Mouse (Mus musculus): ENCODE data around the gene Plekhj1. TPM values are rescaled to one million over a fixed set of nuclear protein-coding genes. Genes with fewer than 3 reads are reported as not detected.
"Not testable (repeated sequence)": the region's sequence is repeated elsewhere in the genome, so short reads cannot be mapped to it uniquely, and the experiment has no call there.

Plekhj1 gene
- polyA plus RNA-seq, 1 experiment from 2014 or later = 141 TPM

- Histone ChIP-seq H3K36me3 (ENCODE audit: poor library complexity, severe bottlenecking) (peaks cover 4% of the 10 kb centered on the region; the same call in 1 of the 2 replicates), H3K9me3 (replicated peaks) (no peaks in the 10 kb centered on the region), H3K27ac (no peak overlapping the region), H3K27me3 (no peaks in the 10 kb centered on the region), H3K4me1 (peaks cover 13% of the 10 kb centered on the region), H3K4me2 (no peak overlapping the region), H3K4me3 (no peak overlapping the region), H3K9ac (no peak overlapping the region)
- WGBS = 98% methylated on average over 1 of the region's 1 CpGs
- ATAC-seq = no peak
Measured at GRCm38 (mm10) chr10:80823316-80823715, 24.9 kb upstream of the Plekhj1 start.

GRCm38 (mm10) chr10:80822528-80822927 lies 24.1 kb upstream of the Plekhj1 start:
- no peak overlapping the region for H3K4me3 ChIP-seq
- H3K9me3 ChIP-seq (replicated peaks) = no peaks in the 10 kb centered on the region
- no peaks in the 10 kb centered on the region for H3K27me3 ChIP-seq
- no peak overlapping the region for H3K9ac ChIP-seq
- no peak overlapping the region for H3K27ac ChIP-seq
- no peaks in the 10 kb centered on the region for H3K36me3 ChIP-seq (ENCODE audit: poor library complexity, severe bottlenecking)
- no peak overlapping the region for H3K4me2 ChIP-seq
- 85% methylated on average over 5 of the region's 5 CpGs for WGBS
- peaks cover 5% of the 10 kb centered on the region for H3K4me1 ChIP-seq
- ATAC-seq = no peak

GRCm38 (mm10) chr10:80821991-80822390 lies 23.6 kb upstream of the Plekhj1 start:
- H3K9me3 ChIP-seq (replicated peaks) = no peaks in the 10 kb centered on the region
- no peak overlapping the region for H3K4me2 ChIP-seq
- no peak for ATAC-seq
- H3K27ac ChIP-seq = no peak overlapping the region
- 0 out of 2 replicates have a peak, but pooled peaks cover 3% of the 10 kb centered on the region for H3K4me1 ChIP-seq
- no peaks in the 10 kb centered on the region for H3K27me3 ChIP-seq
- 44% methylated on average over 2 of the region's 2 CpGs for WGBS
- no peak overlapping the region for H3K9ac ChIP-seq
- no peak overlapping the region for H3K4me3 ChIP-seq
- no peaks in the 10 kb centered on the region for H3K36me3 ChIP-seq (ENCODE audit: poor library complexity, severe bottlenecking)

- WGBS = 68% methylated on average over 3 of the region's 3 CpGs
- H3K4me3 ChIP-seq = no peak overlapping the region
- no peak for ATAC-seq
Measured at GRCm38 (mm10) chr10:80819406-80819805, 21.0 kb upstream of the Plekhj1 start.

GRCm38 (mm10) chr10:80818599-80819281 lies 20.3 kb upstream of the Plekhj1 start:
- Histone ChIP-seq H3K4me1 (no peaks in the 10 kb centered on the region), H3K36me3 (ENCODE audit: poor library complexity, severe bottlenecking) (no peaks in the 10 kb centered on the region), H3K27ac (no peak overlapping the region), H3K27me3 (no peaks in the 10 kb centered on the region), H3K9me3 (replicated peaks) (no peaks in the 10 kb centered on the region), H3K4me2 (no peak overlapping the region), H3K4me3 (no peak overlapping the region), H3K9ac (no peak overlapping the region)
- 68% methylated on average over 6 of the region's 6 CpGs for WGBS
- ATAC-seq = no peak

More at GRCm38 (mm10) chr10:80819406-80819805, 21.0 kb upstream of the Plekhj1 start:
- no peaks in the 10 kb centered on the region for H3K9me3 ChIP-seq (replicated peaks)
- H3K9ac ChIP-seq = 0 out of 2 replicates have a peak overlapping the region, but pooled peaks have one; percentile 1
- H3K27me3 ChIP-seq = no peaks in the 10 kb centered on the region
- no peak overlapping the region for H3K4me2 ChIP-seq
- H3K27ac ChIP-seq = no peak overlapping the region
- H3K36me3 ChIP-seq (ENCODE audit: poor library complexity, severe bottlenecking) = no peaks in the 10 kb centered on the region
- no peaks in the 10 kb centered on the region for H3K4me1 ChIP-seq

GRCm38 (mm10) chr10:80817955-80818354 lies 19.5 kb upstream of the Plekhj1 start:
- not testable (repeated sequence) for ATAC-seq; H3K9ac ChIP-seq; H3K4me2 ChIP-seq; H3K4me1 ChIP-seq; H3K36me3 ChIP-seq (ENCODE audit: poor library complexity, severe bottlenecking); H3K4me3 ChIP-seq; H3K27ac ChIP-seq; H3K9me3 ChIP-seq (replicated peaks); H3K27me3 ChIP-seq
- WGBS = 84% methylated on average over 7 of the region's 7 CpGs

GRCm38 (mm10) chr10:80817164-80817563 lies 18.7 kb upstream of the Plekhj1 start:
- no peak overlapping the region for H3K9ac ChIP-seq
- no peak overlapping the region for H3K4me3 ChIP-seq
- no peaks in the 10 kb centered on the region for H3K36me3 ChIP-seq (ENCODE audit: poor library complexity, severe bottlenecking)
- no peaks in the 10 kb centered on the region for H3K9me3 ChIP-seq (replicated peaks)
- H3K4me1 ChIP-seq = no peaks in the 10 kb centered on the region
- ATAC-seq = no peak
- no peak overlapping the region for H3K27ac ChIP-seq
- WGBS = 66% methylated on average over 2 of the region's 2 CpGs
- peaks cover 8% of the 10 kb centered on the region; the same call in 1 of the 2 replicates for H3K27me3 ChIP-seq
- no peak overlapping the region for H3K4me2 ChIP-seq

- H3K4me2 ChIP-seq; H3K9ac ChIP-seq; ATAC-seq; H3K9me3 ChIP-seq (replicated peaks); H3K36me3 ChIP-seq (ENCODE audit: poor library complexity, severe bottlenecking); H3K4me3 ChIP-seq; H3K4me1 ChIP-seq; H3K27ac ChIP-seq: not testable (repeated sequence)
- peaks cover 14% of the 10 kb centered on the region; the same call in 1 of the 2 replicates for H3K27me3 ChIP-seq
- WGBS = 79% methylated on average over 3 of the region's 3 CpGs
Measured at GRCm38 (mm10) chr10:80816303-80816702, 17.9 kb upstream of the Plekhj1 start.

- Histone ChIP-seq H3K27ac (no peak overlapping the region), H3K27me3 (peaks cover 29% of the 10 kb centered on the region), H3K9ac (no peak overlapping the region), H3K4me1 (no peaks in the 10 kb centered on the region), H3K9me3 (replicated peaks) (no peaks in the 10 kb centered on the region), H3K36me3 (ENCODE audit: poor library complexity, severe bottlenecking) (no peaks in the 10 kb centered on the region), H3K4me2 (no peak overlapping the region), H3K4me3 (no peak overlapping the region)
- 65% methylated on average over 7 of the region's 7 CpGs for WGBS
- ATAC-seq = no peak
Measured at GRCm38 (mm10) chr10:80814800-80815199, 16.4 kb upstream of the Plekhj1 start.

GRCm38 (mm10) chr10:80813366-80813765 lies 14.9 kb upstream of the Plekhj1 start, which contains the start of gene Jsrp1:
Jsrp1 (minus strand) TSS chr10:80813498.
- no peak for ATAC-seq
- Histone ChIP-seq H3K9me3 (replicated peaks) (no peaks in the 10 kb centered on the region), H3K9ac (no peak within 1 kb of the TSS; the same call in 1 of the 2 replicates), H3K4me3 (no peak within 1 kb of the TSS), H3K27ac (no peak within 1 kb of the TSS), H3K4me1 (peaks cover 9% of the 10 kb centered on the region), H3K36me3 (ENCODE audit: poor library complexity, severe bottlenecking) (no peaks in the 10 kb centered on the region), H3K27me3 (peaks cover 42% of the 10 kb centered on the region), H3K4me2 (no peak within 1 kb of the TSS)
- 69% methylated on average over 4 of the region's 4 CpGs for WGBS

- Histone ChIP-seq H3K27me3 (peaks cover 50% of the 10 kb centered on the region), H3K4me1 (peaks cover 17% of the 10 kb centered on the region), H3K4me2 (no peak overlapping the region), H3K27ac (no peak overlapping the region), H3K4me3 (no peak overlapping the region), H3K9ac (no peak overlapping the region; the same call in 1 of the 2 replicates), H3K9me3 (replicated peaks) (no peaks in the 10 kb centered on the region), H3K36me3 (ENCODE audit: poor library complexity, severe bottlenecking) (no peaks in the 10 kb centered on the region)
- ATAC-seq = no peak
- WGBS = 68% methylated on average over 5 of the region's 5 CpGs
Measured at GRCm38 (mm10) chr10:80812391-80813041, 14.1 kb upstream of the Plekhj1 start.

GRCm38 (mm10) chr10:80810084-80810483 lies 11.7 kb upstream of the Plekhj1 start:
- Histone ChIP-seq H3K9ac (peak overlapping the region; percentile 26; the same call in 1 of the 2 replicates), H3K4me2 (no peak overlapping the region; the same call in 1 of the 2 replicates), H3K36me3 (ENCODE audit: poor library complexity, severe bottlenecking) (peaks cover 4% of the 10 kb centered on the region), H3K27me3 (peaks cover 65% of the 10 kb centered on the region), H3K27ac (no peak overlapping the region), H3K4me3 (no peak overlapping the region), H3K4me1 (peaks cover 34% of the 10 kb centered on the region), H3K9me3 (replicated peaks) (no peaks in the 10 kb centered on the region)
- no peak for ATAC-seq
- 5% methylated on average over 12 of the region's 20 CpGs for whole genome bisulfite sequencing
